Mouse (Mus musculus): ENCODE data around the gene Ivd. TPM values are rescaled to one million over a fixed set of nuclear protein-coding genes. Genes with fewer than 3 reads are reported as not detected.

The Ivd gene
- polyA plus RNA-seq, 1 experiment, result 63.4 TPM

- no peak for TF ChIP-seq POLR2A (IDR thresholded peaks at IDR 0.05; ENCODE audit: borderline replicate concordance, low read depth, low read length)
- TF ChIP-seq CTCF (IDR thresholded peaks at IDR 0.05; ENCODE audit: low read depth, low read length), result no peak
- no peaks in the 10 kb centered on the region for H3K4me1 ChIP-seq (ENCODE audit: control insufficient read depth, insufficient read depth, low read length)
- H3K4me3 ChIP-seq (ENCODE audit: insufficient read depth, low read length), result no peak overlapping the region
- H3K27ac ChIP-seq (ENCODE audit: insufficient read depth, low read depth, low read length), result no peak overlapping the region
These were observed 19.3 kb downstream of the Ivd start for GRCm38 (mm10) chr2:118881019-118881418.

GRCm38 (mm10) chr2:118881956-118882355 lies 20.2 kb downstream of the Ivd start:
- no peak overlapping the region for H3K4me3 ChIP-seq (ENCODE audit: insufficient read depth, low read length)
- H3K4me1 ChIP-seq (ENCODE audit: control insufficient read depth, insufficient read depth, low read length), result no peaks in the 10 kb centered on the region
- TF ChIP-seq CTCF (IDR thresholded peaks at IDR 0.05; ENCODE audit: low read depth, low read length) (no peak), POLR2A (IDR thresholded peaks at IDR 0.05; ENCODE audit: borderline replicate concordance, low read depth, low read length) (no peak)
- H3K27ac ChIP-seq (ENCODE audit: insufficient read depth, low read depth, low read length), result no peak overlapping the region

GRCm38 (mm10) chr2:118882840-118883679 lies 21.3 kb downstream of the Ivd start:
- Histone ChIP-seq H3K27ac (ENCODE audit: insufficient read depth, low read depth, low read length) (no peak overlapping the region), H3K4me1 (ENCODE audit: control insufficient read depth, insufficient read depth, low read length) (no peaks in the 10 kb centered on the region), H3K4me3 (ENCODE audit: insufficient read depth, low read length) (peak overlapping the region; percentile 48)
- TF ChIP-seq CTCF (IDR thresholded peaks at IDR 0.05; ENCODE audit: low read depth, low read length) (peak; percentile 86), POLR2A (IDR thresholded peaks at IDR 0.05; ENCODE audit: borderline replicate concordance, low read depth, low read length) (no peak)

- H3K4me1 ChIP-seq (ENCODE audit: control insufficient read depth, insufficient read depth, low read length), result peaks cover 4% of the 10 kb centered on the region; the same call in 1 of the 2 replicates
- no peak for TF ChIP-seq POLR2A (IDR thresholded peaks at IDR 0.05; ENCODE audit: borderline replicate concordance, low read depth, low read length)
- no peak for TF ChIP-seq CTCF (IDR thresholded peaks at IDR 0.05; ENCODE audit: low read depth, low read length)
- H3K27ac ChIP-seq (ENCODE audit: insufficient read depth, low read depth, low read length), result no peak overlapping the region
- H3K4me3 ChIP-seq (ENCODE audit: insufficient read depth, low read length), result no peak overlapping the region
These were observed 25.7 kb downstream of the Ivd start for GRCm38 (mm10) chr2:118887440-118887839.

- Histone ChIP-seq H3K4me1 (ENCODE audit: control insufficient read depth, insufficient read depth, low read length) (peaks cover 6% of the 10 kb centered on the region; the same call in 1 of the 2 replicates), H3K4me3 (ENCODE audit: insufficient read depth, low read length) (no peak overlapping the region)
These were observed 26.2 kb downstream of the Ivd start for GRCm38 (mm10) chr2:118887845-118888548.

GRCm38 (mm10) chr2:118891173-118891572 lies 29.4 kb downstream of the Ivd start:
- TF ChIP-seq CTCF (IDR thresholded peaks at IDR 0.05; ENCODE audit: low read depth, low read length), result no peak
- no peak for TF ChIP-seq POLR2A (IDR thresholded peaks at IDR 0.05; ENCODE audit: borderline replicate concordance, low read depth, low read length)
- Histone ChIP-seq H3K27ac (ENCODE audit: insufficient read depth, low read depth, low read length) (no peak overlapping the region), H3K4me1 (ENCODE audit: control insufficient read depth, insufficient read depth, low read length) (peaks cover 10% of the 10 kb centered on the region; the same call in 1 of the 2 replicates), H3K4me3 (ENCODE audit: insufficient read depth, low read length) (no peak overlapping the region)

More at GRCm38 (mm10) chr2:118887845-118888548, 26.2 kb downstream of the Ivd start:
- TF ChIP-seq POLR2A (IDR thresholded peaks at IDR 0.05; ENCODE audit: borderline replicate concordance, low read depth, low read length), result no peak
- no peak for TF ChIP-seq CTCF (IDR thresholded peaks at IDR 0.05; ENCODE audit: low read depth, low read length)
- H3K27ac ChIP-seq (ENCODE audit: insufficient read depth, low read depth, low read length), result no peak overlapping the region

- TF ChIP-seq CTCF (IDR thresholded peaks at IDR 0.05; ENCODE audit: low read depth, low read length), result no peak
- no peak for TF ChIP-seq POLR2A (IDR thresholded peaks at IDR 0.05; ENCODE audit: borderline replicate concordance, low read depth, low read length)
- H3K4me1 ChIP-seq (ENCODE audit: control insufficient read depth, insufficient read depth, low read length), result peaks cover 16% of the 10 kb centered on the region
- H3K27ac ChIP-seq (ENCODE audit: insufficient read depth, low read depth, low read length), result no peak overlapping the region
- peak overlapping the region; percentile 59 for H3K4me3 ChIP-seq (ENCODE audit: insufficient read depth, low read length)
These were observed 34.5 kb downstream of the Ivd start for GRCm38 (mm10) chr2:118895990-118896913.

- H3K27ac ChIP-seq (ENCODE audit: insufficient read depth, low read depth, low read length), result no peak overlapping the region
- TF ChIP-seq POLR2A (IDR thresholded peaks at IDR 0.05; ENCODE audit: borderline replicate concordance, low read depth, low read length) (no peak), CTCF (IDR thresholded peaks at IDR 0.05; ENCODE audit: low read depth, low read length) (no peak)
- H3K4me1 ChIP-seq (ENCODE audit: control insufficient read depth, insufficient read depth, low read length), result peaks cover 16% of the 10 kb centered on the region
- H3K4me3 ChIP-seq (ENCODE audit: insufficient read depth, low read length), result peak overlapping the region; percentile 59
These were observed 35.1 kb downstream of the Ivd start for GRCm38 (mm10) chr2:118896914-118897291.

- Histone ChIP-seq H3K27ac (ENCODE audit: insufficient read depth, low read depth, low read length) (no peak overlapping the region), H3K4me1 (ENCODE audit: control insufficient read depth, insufficient read depth, low read length) (peaks cover 13% of the 10 kb centered on the region), H3K4me3 (ENCODE audit: insufficient read depth, low read length) (peak overlapping the region; percentile 59; the same call in 1 of the 2 replicates)
- TF ChIP-seq POLR2A (IDR thresholded peaks at IDR 0.05; ENCODE audit: borderline replicate concordance, low read depth, low read length) (no peak), CTCF (IDR thresholded peaks at IDR 0.05; ENCODE audit: low read depth, low read length) (no peak)
These were observed 35.6 kb downstream of the Ivd start for GRCm38 (mm10) chr2:118897392-118897791.

All from bone marrow macrophage, adult 2 months (primary cell).